Mouse (Mus musculus) embryonic fibroblast, embryonic 13.5 days (primary cell): ENCODE data around the gene Il31ra. TPM values are rescaled to one million over a fixed set of nuclear protein-coding genes. Genes with fewer than 3 reads are reported as not detected.

Source experiments
- H3K27ac ChIP-seq: 2 replicates; pipeline ENCODE4 v1.5.1; 2012; ENCODE audit warnings: low read length, control low read depth, inconsistent platforms; ENCODE audit not compliant: insufficient read depth
- H3K4me1 ChIP-seq: 2 replicates; pipeline ENCODE4 v1.6.1; 2011; ENCODE audit warnings: low read length; ENCODE audit not compliant: control insufficient read depth, insufficient read depth
- H3K4me3 ChIP-seq: 2 replicates; pipeline ENCODE4 v1.5.1; 2011; ENCODE audit warnings: mild to moderate bottlenecking, control low read depth, low read length; ENCODE audit not compliant: insufficient read depth
- CTCF ChIP-seq: IDR thresholded peaks from 2 replicates; pipeline ENCODE4 v1.5.1; 2011; ENCODE audit warnings: mild to moderate bottlenecking, control low read depth, low read length, moderate library complexity, borderline replicate concordance; ENCODE audit not compliant: insufficient read depth
- POLR2A ChIP-seq: IDR thresholded peaks from 2 replicates; pipeline ENCODE4 v1.6.1; 2011; ENCODE audit warnings: low read depth, mild to moderate bottlenecking, control low read depth, low read length, moderate library complexity
- polyA plus RNA-seq: library from polyadenylated mRNA; stranded (reverse); fragments of >200 nt; gene quantifications from 2 replicates; pipeline ENCODE4 v1.2.4, GENCODE M21; 2011; ENCODE audit warnings: low read depth; ENCODE audit not compliant: missing spikeins, insufficient read length

Il31ra gene
- polyA plus RNA-seq, 1 experiment = 2.3 TPM

DNA sequence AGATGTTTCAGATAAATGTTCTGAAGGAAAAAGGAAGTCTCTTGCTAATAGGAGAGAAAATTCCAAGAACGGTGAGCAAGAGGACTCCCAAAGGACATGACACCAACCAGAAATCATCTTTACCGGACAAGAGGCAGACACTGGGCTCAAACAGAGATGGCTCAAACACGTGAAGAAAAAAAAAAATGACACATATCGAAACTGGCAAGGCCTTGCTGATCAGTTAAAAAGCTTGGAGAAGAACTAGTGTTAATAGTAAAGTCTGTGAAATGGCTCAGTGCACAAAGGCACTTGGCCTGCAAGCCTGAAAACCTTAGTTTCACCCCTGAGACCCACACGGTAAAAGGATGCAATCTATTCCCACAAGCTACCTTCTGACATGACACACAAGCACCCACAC is 23.4 kb downstream of the Il31ra start:
- H3K4me3 ChIP-seq = no peak overlapping the region
- no peak for TF ChIP-seq CTCF
- no peak for TF ChIP-seq POLR2A
- no peaks in the 10 kb centered on the region for H3K4me1 ChIP-seq
- H3K27ac ChIP-seq = no peak overlapping the region

DNA sequence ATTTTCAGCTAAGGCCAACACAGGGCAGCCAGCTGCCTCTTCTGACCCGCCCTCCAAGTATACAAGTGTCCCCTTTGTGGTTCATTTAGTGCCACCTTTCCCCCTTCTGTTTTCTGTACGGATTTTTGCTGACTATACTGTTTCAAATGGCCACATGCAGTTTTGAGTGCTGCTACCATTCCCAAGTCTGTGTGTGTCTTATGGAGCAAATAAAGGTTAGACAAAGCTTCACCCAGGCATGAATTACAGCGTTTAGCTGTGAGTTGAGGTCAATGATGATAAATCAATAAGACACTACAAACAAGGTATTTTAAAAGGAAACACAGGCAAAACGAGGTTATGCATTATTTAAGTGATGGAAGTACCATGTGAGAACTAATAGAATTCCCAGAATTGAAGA is 24.6 kb downstream of the Il31ra start:
- Histone ChIP-seq H3K4me3 (no peak overlapping the region), H3K4me1 (no peaks in the 10 kb centered on the region), H3K27ac (no peak overlapping the region)
- TF ChIP-seq CTCF = no peak
- no peak for TF ChIP-seq POLR2A

DNA sequence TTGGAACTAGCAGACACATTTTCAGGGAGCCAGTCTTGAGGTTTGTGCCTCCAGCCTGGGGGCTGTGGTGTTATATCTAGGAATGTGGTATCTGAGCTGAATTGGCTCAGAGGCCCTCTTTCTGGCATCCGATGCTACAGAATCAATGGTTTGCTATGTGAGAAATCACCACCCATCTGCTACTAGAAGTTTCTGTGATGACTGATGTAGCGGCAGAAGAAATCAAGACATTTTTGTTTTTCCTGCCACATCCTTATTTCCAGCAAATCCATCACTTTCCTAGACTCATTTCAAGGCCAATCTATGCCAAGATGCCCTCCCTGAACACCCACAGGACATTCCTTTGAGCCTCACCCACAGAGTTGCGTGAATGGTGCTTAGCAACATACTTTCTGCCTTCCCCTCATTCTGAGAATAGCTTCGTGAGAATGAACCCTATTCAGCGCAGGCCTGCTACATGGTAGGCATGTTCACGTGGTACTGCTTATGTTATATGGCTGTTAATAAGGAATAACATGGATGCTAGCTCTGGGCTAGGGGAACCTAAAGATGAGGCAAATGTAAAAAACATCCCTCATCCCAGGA is 33.5 kb downstream of the Il31ra start:
- H3K27ac ChIP-seq = peak overlapping the region; percentile 85
- peaks cover 7% of the 10 kb centered on the region for H3K4me1 ChIP-seq
- TF ChIP-seq POLR2A (no peak), CTCF (no peak)
- H3K4me3 ChIP-seq = no peak overlapping the region

DNA sequence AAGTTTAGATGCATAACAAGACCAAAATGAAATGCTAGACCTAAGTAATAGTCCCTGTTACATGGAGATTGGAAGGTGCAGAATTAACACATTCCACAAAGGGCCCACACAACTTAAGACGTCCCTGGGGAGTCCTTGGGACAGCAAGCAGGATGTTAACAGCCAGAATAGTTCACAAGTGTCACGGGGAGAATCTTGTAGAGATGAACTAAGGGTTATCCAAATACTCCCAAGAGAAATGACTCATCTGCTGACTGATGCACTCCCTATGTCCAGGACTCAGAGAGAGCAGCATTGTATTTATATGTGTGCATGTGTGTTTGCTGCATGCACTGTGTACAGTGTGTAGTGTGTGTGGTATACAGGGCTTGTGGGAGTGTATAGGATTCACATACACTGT is 37.7 kb downstream of the Il31ra start:
- no peak overlapping the region for H3K27ac ChIP-seq
- peaks cover 10% of the 10 kb centered on the region for H3K4me1 ChIP-seq
- no peak overlapping the region for H3K4me3 ChIP-seq
- TF ChIP-seq POLR2A (no peak), CTCF (no peak)

DNA sequence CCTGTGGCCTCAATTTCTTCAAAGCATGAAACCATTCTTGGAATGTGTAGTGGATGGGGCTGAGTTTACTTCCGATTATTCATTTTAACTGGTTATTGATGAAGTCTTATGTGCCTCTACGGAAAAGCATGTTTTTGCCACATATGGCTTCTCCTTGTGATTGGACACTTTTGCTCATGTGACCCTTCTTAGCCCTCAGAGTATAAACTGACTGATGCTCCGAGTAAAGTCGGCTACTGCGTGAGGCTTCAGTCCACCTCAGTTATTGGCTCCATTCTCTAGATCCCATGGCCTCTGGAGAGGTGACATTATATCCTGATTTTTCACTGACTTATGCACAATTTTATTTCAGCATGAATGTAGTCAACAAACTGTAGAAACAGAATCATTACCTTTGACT is 40.9 kb downstream of the Il31ra start:
- Histone ChIP-seq H3K4me1 (peaks cover 10% of the 10 kb centered on the region), H3K4me3 (no peak overlapping the region), H3K27ac (no peak overlapping the region)
- TF ChIP-seq POLR2A (no peak), CTCF (no peak)

DNA sequence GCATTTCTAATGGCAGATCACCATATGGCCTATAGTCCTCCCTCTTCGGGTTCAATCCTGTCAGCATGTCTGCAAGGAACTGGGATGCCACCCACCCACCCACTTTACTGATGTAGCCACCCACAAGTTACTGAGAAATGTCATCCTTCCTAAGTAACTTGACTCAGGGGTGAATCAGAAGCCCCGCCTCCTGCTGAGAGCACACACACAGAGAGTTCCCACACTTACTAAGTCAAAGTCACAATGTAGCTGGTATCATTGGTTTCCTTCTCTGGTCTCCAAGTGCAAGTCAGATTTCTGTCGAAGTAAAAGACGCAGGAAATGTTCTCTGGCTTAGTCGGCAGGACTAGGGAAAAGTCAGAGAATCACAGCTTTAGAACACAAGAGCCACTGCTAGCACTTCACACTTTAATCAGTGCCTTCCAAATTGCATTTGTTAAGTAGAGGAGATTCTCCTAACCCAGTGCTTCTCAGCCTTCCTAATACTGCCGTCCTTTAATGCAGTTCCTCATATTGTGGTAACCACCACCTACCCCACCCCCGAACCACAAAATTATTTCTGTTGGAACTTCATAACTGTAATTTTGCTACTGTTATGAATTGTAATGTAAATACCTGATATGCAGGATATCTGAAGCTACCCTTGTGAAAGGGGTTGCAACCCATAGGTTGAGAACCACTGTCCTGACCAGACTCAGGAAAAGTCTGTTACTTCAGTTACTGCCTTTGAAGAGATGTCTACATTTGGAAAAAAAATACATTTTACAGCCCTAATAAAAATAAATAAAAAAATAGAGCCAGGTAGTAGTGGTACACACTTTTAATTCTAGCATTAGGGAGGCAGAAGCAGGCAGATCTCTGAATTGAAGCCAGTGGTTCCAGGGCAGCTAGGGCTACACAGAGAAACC is 42.3 kb downstream of the Il31ra start:
- TF ChIP-seq POLR2A (no peak), CTCF (no peak)
- Histone ChIP-seq H3K27ac (peak overlapping the region; percentile 39; the same call in 1 of the 2 replicates), H3K4me1 (peaks cover 10% of the 10 kb centered on the region), H3K4me3 (no peak overlapping the region)

DNA sequence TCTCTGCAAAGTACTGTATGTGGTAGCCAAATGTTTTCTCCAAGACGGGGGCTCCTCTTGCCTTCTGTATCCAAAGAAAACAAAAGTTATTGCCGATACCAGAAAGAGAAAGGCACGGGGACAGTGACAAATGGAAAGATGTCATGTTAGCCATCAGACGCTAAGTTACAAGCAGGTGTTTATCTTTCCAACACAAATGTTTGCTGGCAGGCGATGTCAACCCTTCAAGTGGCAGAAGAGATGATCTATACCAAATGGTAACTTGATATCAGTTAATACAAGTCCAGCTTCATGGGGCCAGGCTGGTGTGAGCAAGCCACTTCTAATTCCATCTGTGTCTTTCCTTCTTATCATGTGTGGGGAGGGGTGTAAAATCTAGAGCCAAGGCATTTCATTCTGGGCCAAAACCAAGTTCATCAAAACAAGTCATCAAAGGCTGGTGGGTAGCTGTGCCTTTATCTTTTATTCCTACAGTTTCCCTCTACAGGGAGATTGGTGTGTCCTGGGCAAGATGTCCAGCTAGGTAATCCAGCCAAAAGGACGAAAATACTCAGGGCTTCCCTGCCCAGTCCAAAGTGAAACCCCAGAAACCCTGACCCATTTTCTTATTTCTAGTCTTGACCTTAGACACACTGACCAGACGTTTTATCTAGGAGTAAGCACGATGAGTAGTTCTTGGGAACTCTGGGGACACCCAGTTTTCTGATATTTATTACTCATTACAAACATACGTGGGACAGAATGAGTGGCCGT is 52.8 kb downstream of the Il31ra start:
- Histone ChIP-seq H3K4me3 (no peak overlapping the region), H3K4me1 (no peaks in the 10 kb centered on the region), H3K27ac (no peak overlapping the region)
- TF ChIP-seq POLR2A = no peak
- no peak for TF ChIP-seq CTCF

DNA sequence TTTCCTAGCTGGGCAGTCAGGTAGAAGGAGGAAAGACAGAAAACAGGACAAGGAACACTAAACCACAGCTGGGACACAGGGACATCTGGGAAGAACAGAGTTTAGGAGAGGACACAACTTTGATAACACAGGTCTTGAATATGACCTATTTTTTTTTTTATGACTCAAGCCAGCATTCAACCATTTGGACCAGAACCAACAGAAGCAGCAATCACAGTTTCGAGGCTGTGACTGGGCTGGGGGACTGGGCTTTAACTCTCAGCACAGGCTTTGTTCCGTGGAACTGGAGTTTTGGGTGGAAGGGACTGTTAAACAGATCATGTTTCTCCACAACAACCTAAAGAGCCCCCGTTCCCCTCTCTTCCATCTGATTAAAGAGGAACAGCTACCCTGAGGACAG is 53.5 kb downstream of the Il31ra start:
- Histone ChIP-seq H3K4me3 (no peak overlapping the region), H3K27ac (no peak overlapping the region), H3K4me1 (no peaks in the 10 kb centered on the region)
- no peak for TF ChIP-seq CTCF
- no peak for TF ChIP-seq POLR2A

DNA sequence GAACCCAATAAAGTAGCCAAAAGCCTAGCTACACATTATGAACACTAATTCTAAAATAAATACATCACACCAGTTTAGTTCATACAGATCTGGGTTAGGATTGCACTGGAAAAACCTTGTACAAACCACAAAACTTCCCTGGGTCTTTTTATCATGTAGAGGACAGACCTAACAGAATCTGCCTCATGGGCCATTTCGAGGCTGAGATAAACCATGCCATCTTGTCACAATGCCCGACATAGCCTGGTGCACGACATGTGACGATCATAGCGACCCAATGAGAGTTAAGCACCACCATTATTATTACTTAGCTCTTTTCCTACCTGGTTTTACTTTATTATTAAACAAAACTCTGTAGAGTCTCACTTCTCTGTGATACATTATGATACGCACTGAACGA is 57.1 kb downstream of the Il31ra start:
- H3K4me1 ChIP-seq = no peaks in the 10 kb centered on the region
- TF ChIP-seq CTCF (no peak), POLR2A (no peak)
- no peak overlapping the region for H3K4me3 ChIP-seq
- no peak overlapping the region for H3K27ac ChIP-seq

DNA sequence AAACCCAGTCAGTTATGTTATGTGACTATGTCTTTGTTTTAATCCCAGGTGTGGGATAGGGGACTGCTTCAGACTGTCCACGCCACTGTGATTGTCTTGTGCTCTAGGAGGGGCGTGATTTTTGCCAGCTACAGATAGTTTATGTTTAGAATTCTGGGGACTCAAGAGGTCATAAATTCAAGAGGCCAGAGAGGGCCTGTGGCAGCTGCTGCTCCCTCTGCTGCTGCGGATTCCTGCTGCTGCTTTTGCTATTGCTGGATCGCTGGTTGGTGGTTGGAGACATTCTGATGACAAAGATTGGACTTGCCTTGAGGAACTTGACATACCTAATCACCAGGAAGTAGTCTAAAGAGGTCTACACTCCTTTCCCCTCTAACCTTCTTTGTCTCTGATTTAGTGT is 57.5 kb downstream of the Il31ra start:
- H3K4me1 ChIP-seq = no peaks in the 10 kb centered on the region
- no peak overlapping the region for H3K27ac ChIP-seq
- no peak overlapping the region for H3K4me3 ChIP-seq
- TF ChIP-seq CTCF = no peak
- TF ChIP-seq POLR2A = no peak
